Mouse (Mus musculus) lung, embryonic 15.5 days (tissue): ENCODE measurements around the gene Sirt4. TPM values are rescaled to one million over a fixed set of nuclear protein-coding genes. Genes with fewer than 3 reads are reported as not detected.
"Not testable (repeated sequence)": the region's sequence is repeated elsewhere in the genome, so short reads cannot be mapped to it uniquely, and the experiment has no call there.

ENCODE experiments used
- ATAC-seq: fragments of 200-750 bp; cut with Nextera tagmentation; 2 replicates; pipeline ENCODE4 v1.8.0; 2017; ENCODE audit warnings: moderate number of reproducible peaks, borderline replicate concordance; ENCODE audit not compliant: low FRiP score, low TSS enrichment; ENCODE audit errors: extremely low read depth
- H3K27ac ChIP-seq: fragments of 300-500 bp; sonication (generic); 2 replicates; pipeline ENCODE4 v1.5.1; 2015; ENCODE audit warnings: moderate library complexity, mild to moderate bottlenecking, inconsistent platforms
- H3K27me3 ChIP-seq: fragments of 300-500 bp; sonication (generic); 2 replicates; pipeline ENCODE4 v1.6.1; 2015; ENCODE audit warnings: inconsistent platforms
- H3K36me3 ChIP-seq: fragments of 300-500 bp; sonication (generic); 2 replicates; pipeline ENCODE4 v1.6.1; 2015; ENCODE audit warnings: inconsistent platforms
- H3K4me1 ChIP-seq: fragments of 300-500 bp; sonication (generic); 2 replicates; pipeline ENCODE4 v1.6.1; 2015; ENCODE audit warnings: inconsistent platforms
- H3K4me2 ChIP-seq: fragments of 300-500 bp; sonication (generic); 2 replicates; pipeline ENCODE4 v1.6.1; 2015; ENCODE audit warnings: inconsistent platforms, mild to moderate bottlenecking, moderate library complexity
- H3K4me3 ChIP-seq: fragments of 300-500 bp; sonication (generic); 2 replicates; pipeline ENCODE4 v1.5.1; 2015; ENCODE audit warnings: mild to moderate bottlenecking, inconsistent platforms
- H3K9ac ChIP-seq: fragments of 300-500 bp; sonication (generic); 2 replicates; pipeline ENCODE4 v1.6.1; 2015; ENCODE audit warnings: inconsistent platforms
- H3K9me3 ChIP-seq: fragments of 300-500 bp; sonication (generic); 2 replicates; pipeline ENCODE4 v1.6.1; 2016; ENCODE audit warnings: inconsistent platforms
- WGBS: fragments of 180-500 bp; shearing (Covaris S2); methylation state at CpG from one replicate; pipeline ENCODE4 v1.1.7; 2015; 5-methylcytosine and 5-hydroxymethylcytosine counted together
- polyA plus RNA-seq: library from polyadenylated mRNA; unstranded; fragments of >200 nt; fragmentation: Nextera tagmentation; extraction: Ambion mirVana; gene quantifications from 2 replicates; pipeline ENCODE4 v1.2.1, GENCODE M21; 2015

Sirt4 gene
- polyA plus RNA-seq, 1 experiment from 2014 or later: 30.4 TPM

DNA sequence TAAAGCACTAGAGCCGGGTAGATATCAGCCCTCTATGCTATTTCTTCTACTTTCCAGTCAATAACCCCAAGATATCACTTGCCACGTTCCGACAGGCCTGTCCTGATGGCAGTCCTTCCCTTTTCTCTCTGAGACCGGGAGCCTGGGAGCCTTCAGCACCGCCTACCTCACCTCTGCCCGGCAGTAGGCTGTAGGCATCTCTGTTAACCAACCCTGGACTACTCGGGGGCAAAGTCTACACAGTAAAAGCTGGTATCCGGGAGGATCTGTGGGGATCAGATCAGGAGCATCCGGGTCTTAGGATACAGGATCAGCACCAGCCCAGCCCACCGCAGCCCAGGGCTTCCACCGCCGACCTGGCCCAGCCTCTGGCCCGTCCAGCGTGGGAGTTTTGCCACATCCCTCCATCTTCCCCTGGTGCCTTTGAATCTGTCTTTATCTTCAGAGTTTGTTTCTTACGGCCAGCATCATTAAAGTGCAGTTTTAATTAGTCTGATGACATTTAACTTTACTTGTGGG lies 38.5 kb upstream of the Sirt4 start:
- Histone ChIP-seq H3K4me2 (no peak overlapping the region), H3K9me3 (no peaks in the 10 kb centered on the region), H3K9ac (no peak overlapping the region), H3K36me3 (no peaks in the 10 kb centered on the region), H3K4me1 (peaks cover 78% of the 10 kb centered on the region), H3K4me3 (no peak overlapping the region), H3K27ac (peak overlapping the region; percentile 78), H3K27me3 (no peaks in the 10 kb centered on the region)
- 62% methylated on average over 15 of the region's 15 CpGs for WGBS
- no peak for ATAC-seq

DNA sequence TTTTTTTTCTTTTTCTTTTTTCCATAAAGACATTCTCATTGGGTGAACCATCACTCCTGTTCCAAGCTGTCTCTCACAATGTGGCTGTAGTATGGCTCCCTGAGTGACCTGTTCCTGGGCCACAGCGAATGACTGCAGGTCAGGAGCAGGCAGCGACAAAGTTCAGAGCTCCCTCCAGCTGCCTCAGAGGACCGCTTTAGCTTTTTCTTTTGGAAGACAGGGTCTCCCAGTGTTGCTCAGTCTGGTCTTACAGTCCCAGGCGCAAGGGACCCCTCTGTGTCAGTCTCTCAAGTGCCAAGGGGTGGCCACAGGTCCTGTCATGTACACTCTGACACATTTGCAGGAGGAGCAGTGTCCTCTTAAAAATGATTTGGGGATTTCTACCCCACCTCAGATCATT lies 38.0 kb upstream of the Sirt4 start:
- Histone ChIP-seq H3K9me3 (no peaks in the 10 kb centered on the region), H3K27ac (peak overlapping the region; percentile 78), H3K4me1 (peaks cover 74% of the 10 kb centered on the region), H3K27me3 (no peaks in the 10 kb centered on the region), H3K4me3 (no peak overlapping the region), H3K36me3 (no peaks in the 10 kb centered on the region), H3K4me2 (peak overlapping the region; percentile 31; the same call in 1 of the 2 replicates), H3K9ac (no peak overlapping the region)
- ATAC-seq: no peak
- 77% methylated on average over 4 of the region's 4 CpGs for WGBS

DNA sequence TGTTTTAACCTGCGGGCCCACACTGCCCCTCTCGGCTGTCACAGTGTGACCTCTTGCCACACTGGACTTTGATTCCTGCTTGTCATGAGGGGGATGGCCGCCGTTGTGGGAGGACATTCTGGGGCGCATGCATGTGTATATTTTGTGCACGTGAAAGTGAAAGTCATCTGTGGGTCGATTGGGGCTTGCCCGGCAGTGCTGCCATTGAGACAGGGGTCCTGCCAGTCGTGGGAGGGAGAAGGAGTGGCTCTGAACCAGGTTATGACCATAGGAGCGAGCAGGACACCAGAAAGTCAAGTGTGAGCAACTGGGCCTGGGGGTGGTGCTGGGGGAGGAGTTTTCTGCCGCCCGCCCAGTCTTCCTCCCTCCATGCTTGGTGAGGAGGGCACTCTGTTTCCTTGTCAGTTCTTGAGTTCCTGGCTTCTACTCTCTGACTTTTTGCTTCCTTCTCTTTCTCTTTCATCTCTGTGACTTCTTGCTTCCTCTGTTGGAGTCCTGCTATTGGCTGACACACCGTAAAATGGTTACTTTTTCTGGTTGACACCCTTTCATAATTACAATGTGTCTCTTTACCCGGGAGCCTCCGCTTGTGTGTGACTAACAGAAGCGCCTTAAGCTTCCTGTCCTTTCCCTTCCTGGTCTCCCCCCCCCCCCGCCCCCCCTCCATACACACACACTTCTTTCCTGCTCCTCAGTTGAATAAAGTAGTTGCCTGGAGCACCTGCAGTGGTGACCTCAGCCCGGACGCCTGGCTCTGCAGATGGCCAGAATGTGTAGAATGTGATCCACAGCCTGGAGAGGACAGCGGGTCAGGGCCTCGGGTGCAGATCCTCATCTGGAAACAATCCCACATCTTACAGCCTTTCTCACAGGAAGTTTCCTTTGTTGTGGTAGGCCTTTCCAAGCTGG lies 37.3 kb upstream of the Sirt4 start:
- H3K9me3 ChIP-seq: no peaks in the 10 kb centered on the region
- H3K4me1 ChIP-seq: peaks cover 74% of the 10 kb centered on the region
- ATAC-seq: peak; percentile 37; the same call in 1 of the 2 replicates
- no peak overlapping the region for H3K9ac ChIP-seq
- H3K4me2 ChIP-seq: peak overlapping the region; percentile 31
- no peak overlapping the region for H3K4me3 ChIP-seq
- peak overlapping the region; percentile 78 for H3K27ac ChIP-seq
- no peaks in the 10 kb centered on the region for H3K27me3 ChIP-seq
- WGBS: 38% methylated on average over 20 of the region's 21 CpGs
- H3K36me3 ChIP-seq: no peaks in the 10 kb centered on the region

DNA sequence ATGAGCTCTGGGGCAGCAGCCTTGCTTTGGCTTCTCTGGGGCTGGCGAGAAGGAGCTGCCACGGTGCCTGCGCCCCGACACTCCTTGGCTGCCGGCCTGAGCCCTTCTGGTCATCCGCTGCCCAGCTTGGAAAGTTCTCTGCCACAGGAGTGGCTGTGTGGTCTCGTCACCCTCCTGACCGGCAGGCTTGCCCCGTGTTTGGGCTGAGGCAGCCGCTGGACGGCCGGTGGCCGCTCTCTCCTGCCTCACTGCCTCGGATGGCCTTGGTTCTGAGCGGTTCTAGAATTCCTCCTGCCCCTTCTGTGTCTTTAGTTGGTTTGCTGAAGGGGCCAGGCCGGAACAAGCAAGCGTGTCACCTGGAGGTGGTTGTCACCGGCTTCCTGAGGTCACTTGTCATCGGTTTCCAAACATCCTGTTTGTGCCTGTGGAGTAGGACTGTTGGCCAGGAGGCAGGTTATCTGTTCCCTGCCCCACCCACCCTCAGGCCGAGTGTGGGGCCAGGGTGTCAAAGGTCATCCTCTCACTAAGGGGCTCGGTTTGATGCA lies 35.9 kb upstream of the Sirt4 start:
- H3K36me3 ChIP-seq: no peaks in the 10 kb centered on the region
- no peak overlapping the region for H3K9ac ChIP-seq
- 0 out of 2 replicates have a peak overlapping the region, but pooled peaks have one; percentile 2 for H3K4me3 ChIP-seq
- peak overlapping the region; percentile 78 for H3K27ac ChIP-seq
- H3K4me1 ChIP-seq: peaks cover 63% of the 10 kb centered on the region
- WGBS: 42% methylated on average over 21 of the region's 21 CpGs
- H3K9me3 ChIP-seq: no peaks in the 10 kb centered on the region
- H3K27me3 ChIP-seq: no peaks in the 10 kb centered on the region
- ATAC-seq: no peak
- H3K4me2 ChIP-seq: peak overlapping the region; percentile 39

DNA sequence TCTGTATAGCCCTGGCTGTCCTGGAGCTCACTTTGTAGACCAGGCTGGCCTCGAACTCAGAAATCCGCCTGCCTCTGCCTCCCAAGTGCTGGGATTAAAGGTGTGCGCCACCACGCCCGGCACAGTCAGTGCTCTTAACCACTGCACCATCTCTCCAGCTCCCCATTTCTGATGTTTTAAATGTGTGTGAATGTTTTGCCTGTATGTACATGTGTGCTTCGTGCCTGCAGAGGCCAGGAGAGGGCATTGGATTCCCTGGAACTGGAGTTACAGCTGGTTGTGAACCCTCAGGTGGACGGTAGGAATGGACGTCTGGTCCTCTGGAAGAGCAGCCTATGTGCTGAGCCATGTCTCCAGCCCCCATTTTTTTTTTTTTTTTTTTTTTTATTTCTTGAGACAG lies 33.7 kb upstream of the Sirt4 start:
- H3K4me3 ChIP-seq, ATAC-seq, H3K36me3 ChIP-seq, H3K9me3 ChIP-seq, H3K27me3 ChIP-seq, H3K9ac ChIP-seq, H3K27ac ChIP-seq, H3K4me2 ChIP-seq: not testable (repeated sequence)
- WGBS: 91% methylated on average over 8 of the region's 8 CpGs
- peaks cover 62% of the 10 kb centered on the region for H3K4me1 ChIP-seq

DNA sequence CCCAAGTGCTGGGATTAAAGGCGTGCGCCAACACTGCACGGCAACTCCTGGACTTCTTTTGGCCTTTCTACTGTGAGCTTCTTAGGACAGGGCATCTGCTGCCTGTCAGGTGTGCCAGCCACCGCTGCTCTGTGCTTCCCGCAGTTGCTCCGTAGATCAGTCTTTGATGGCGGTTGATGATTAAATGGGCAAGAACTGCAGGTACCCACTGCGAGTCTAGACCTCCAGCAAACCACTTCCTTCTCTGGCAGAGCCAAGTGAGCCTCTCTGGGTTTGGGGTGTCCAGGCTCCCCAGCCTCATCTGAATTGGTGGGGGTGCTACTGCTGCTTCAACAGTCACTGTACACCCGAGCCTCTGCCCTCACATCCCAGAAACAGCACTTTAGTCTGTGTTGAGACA lies 33.0 kb upstream of the Sirt4 start:
- Histone ChIP-seq H3K4me1 (peaks cover 55% of the 10 kb centered on the region), H3K4me2 (no peak overlapping the region), H3K9me3 (no peaks in the 10 kb centered on the region), H3K27ac (0 out of 2 replicates have a peak overlapping the region, but pooled peaks have one; percentile 96), H3K27me3 (no peaks in the 10 kb centered on the region), H3K4me3 (no peak overlapping the region), H3K36me3 (no peaks in the 10 kb centered on the region), H3K9ac (no peak overlapping the region)
- 87% methylated on average over 9 of the region's 9 CpGs for WGBS
- ATAC-seq: no peak

DNA sequence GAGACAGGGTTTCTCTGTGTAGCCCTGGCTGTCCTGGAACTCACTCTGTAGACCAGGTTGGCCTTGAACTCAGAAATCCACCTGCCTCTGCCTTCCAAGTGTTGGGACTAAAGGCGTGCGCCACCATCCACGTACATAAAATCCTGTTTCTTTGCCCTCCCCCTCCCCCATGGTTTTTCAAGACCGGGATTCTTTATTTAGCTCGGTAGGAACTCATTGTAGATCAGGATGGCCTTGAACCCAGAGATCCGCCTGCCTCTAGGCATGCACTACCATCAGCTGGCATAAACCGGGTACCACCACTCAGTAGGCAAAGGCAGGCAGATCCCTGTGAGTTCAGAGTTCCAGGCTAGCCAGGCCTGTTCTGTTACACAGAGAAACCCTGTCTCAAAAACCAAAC lies 32.4 kb upstream of the Sirt4 start:
- ATAC-seq: no peak
- WGBS: 88% methylated on average over 7 of the region's 7 CpGs

DNA sequence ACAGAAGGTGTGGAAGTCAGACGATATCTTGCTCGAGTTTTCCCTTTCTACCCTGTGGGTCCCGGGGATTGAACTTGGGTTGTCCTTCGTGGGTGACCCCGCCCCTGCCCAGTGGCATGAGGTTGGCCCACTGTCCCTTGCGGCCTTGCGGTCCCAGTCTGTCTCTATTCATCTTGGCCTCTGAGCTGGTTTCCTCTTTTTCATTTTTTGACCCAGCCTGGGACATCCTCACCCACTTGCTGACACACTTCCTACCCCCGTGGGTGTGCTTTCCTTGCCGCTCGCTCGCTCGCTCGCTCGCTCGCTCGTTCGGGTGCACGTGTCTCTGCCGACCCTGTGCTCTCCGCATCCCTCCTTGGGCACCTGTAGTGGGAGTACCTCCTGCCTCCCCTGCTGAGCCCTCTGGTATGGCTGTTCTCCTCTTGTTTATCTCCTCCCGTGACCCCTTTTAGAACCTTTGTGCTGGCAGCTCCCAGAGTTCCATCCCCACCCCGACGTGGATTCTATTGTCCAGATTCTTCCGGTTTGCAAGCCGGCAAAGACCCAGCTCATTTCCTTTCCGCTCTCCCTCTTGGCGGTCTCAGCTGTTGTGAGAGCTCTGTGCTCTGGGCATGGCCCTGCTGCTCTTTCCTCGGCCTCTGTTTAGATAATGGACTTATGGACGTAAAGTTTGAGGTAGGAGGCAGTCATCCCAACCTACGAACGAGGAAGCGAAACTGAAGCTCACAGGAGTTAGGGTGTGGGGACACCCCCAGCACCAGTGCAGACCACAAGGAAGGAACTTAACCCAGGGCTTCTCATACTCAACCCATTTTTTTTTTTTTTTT lies 31.8 kb upstream of the Sirt4 start:
- ATAC-seq: no peak
- Histone ChIP-seq H3K9ac (no peak overlapping the region), H3K4me1 (peaks cover 43% of the 10 kb centered on the region), H3K4me2 (peak overlapping the region; percentile 55), H3K27me3 (no peaks in the 10 kb centered on the region), H3K27ac (peak overlapping the region; percentile 96), H3K9me3 (no peaks in the 10 kb centered on the region), H3K4me3 (no peak overlapping the region), H3K36me3 (no peaks in the 10 kb centered on the region)
- 70% methylated on average over 32 of the region's 32 CpGs for WGBS

More for the DNA sequence above, 32.4 kb upstream of the Sirt4 start:
- H3K4me1 ChIP-seq: peaks cover 49% of the 10 kb centered on the region
- no peaks in the 10 kb centered on the region for H3K27me3 ChIP-seq
- H3K36me3 ChIP-seq: no peaks in the 10 kb centered on the region
- H3K27ac ChIP-seq: peak overlapping the region; percentile 96
- no peaks in the 10 kb centered on the region for H3K9me3 ChIP-seq
- no peak overlapping the region for H3K4me3 ChIP-seq
- peak overlapping the region; percentile 55; the same call in 1 of the 2 replicates for H3K4me2 ChIP-seq
- no peak overlapping the region for H3K9ac ChIP-seq

DNA sequence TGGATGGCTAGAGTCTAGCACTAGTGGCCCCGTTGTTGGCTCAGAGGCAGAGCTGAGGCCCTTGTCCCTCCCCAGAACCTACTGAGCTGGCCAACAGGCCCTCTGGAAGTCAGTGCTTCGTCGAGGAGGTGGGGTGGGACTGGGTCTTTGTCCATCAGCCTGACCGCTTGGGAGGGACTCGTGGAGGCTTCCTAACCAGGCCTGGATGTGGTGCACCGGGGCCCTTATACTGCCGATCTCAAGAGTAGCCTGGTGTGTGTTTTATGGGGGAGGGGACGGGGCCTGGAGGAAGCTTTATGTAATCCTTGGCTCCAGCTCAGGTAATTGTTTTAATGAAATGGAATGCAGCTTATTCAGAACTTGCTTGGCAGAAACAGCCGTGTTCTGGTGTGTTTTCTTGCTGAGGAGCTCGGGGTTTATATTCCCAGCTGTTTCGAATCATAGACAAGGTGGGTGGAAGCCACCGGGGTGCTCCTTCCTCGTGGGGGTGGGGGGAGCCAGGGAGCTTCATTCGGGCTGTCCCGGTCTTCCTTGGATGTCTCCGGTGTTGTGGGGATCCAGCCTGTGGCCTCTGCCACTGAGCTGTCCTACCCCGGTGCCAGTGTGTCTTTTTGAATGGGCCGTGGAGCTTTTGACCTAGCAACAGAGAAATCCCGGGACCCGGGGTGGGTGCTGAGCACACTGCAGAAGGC lies 30.5 kb upstream of the Sirt4 start:
- H3K4me3 ChIP-seq: peak overlapping the region; percentile 18
- peak overlapping the region; percentile 55 for H3K4me2 ChIP-seq
- peaks cover 36% of the 10 kb centered on the region for H3K4me1 ChIP-seq
- no peaks in the 10 kb centered on the region for H3K27me3 ChIP-seq
- peak overlapping the region; percentile 96 for H3K27ac ChIP-seq
- 0 out of 2 replicates have a peak overlapping the region, but pooled peaks have one; percentile 23 for H3K9ac ChIP-seq
- 21% methylated on average over 20 of the region's 20 CpGs for WGBS
- H3K9me3 ChIP-seq: no peaks in the 10 kb centered on the region
- H3K36me3 ChIP-seq: no peaks in the 10 kb centered on the region
- ATAC-seq: peak; percentile 75

DNA sequence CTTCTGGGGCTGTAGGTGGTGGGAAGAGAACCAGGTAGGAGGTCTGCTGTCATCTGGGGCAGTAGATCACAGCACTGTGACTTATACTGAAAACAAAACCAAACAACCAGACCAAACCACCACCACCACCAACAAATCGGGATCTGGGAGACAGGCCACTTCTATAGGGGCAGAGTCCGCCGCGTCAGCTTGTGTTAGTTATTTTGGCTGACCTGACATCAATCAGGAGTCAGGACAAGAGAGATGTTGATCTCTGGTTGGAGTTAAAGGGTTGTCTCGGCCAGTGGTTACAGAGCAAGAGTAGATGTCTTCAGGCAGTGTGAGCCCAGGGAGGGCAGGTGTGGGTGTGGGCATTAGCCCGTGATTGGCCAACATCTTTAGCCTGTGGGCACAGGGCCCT lies 29.8 kb upstream of the Sirt4 start:
- Histone ChIP-seq H3K27ac (peak overlapping the region; percentile 96), H3K9ac (no peak overlapping the region), H3K4me2 (peak overlapping the region; percentile 55), H3K4me1 (peaks cover 39% of the 10 kb centered on the region), H3K27me3 (no peaks in the 10 kb centered on the region), H3K9me3 (no peaks in the 10 kb centered on the region), H3K4me3 (no peak overlapping the region), H3K36me3 (no peaks in the 10 kb centered on the region)
- ATAC-seq: 0 out of 2 replicates have a peak, but pooled peaks have one; percentile 9
- WGBS: 73% methylated on average over 6 of the region's 6 CpGs

DNA sequence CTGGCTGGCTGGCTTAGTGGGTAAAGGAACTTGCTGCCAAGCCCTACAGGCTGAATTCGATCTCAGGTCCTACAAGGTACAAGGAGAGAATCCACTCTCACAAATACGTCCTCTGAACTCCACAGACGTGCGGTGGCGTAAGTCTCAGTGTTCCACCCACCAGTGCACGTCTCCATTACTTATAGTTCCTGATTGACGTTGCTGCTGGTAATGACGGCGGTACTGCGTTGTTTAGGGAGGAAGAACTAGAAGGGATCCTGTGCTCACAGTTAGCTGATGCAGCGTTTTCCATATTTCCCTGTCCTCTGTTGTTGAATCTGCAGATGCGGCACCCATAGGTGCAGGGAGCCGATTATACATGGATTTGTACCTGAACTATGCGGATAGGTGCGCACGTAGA lies 29.2 kb upstream of the Sirt4 start:
- H3K4me2 ChIP-seq: no peak overlapping the region
- no peak for ATAC-seq
- 92% methylated on average over 16 of the region's 16 CpGs for WGBS
- no peak overlapping the region for H3K9ac ChIP-seq
- H3K4me3 ChIP-seq: no peak overlapping the region
- H3K27ac ChIP-seq: peak overlapping the region; percentile 96
- no peaks in the 10 kb centered on the region for H3K9me3 ChIP-seq
- no peaks in the 10 kb centered on the region for H3K36me3 ChIP-seq
- H3K4me1 ChIP-seq: peaks cover 42% of the 10 kb centered on the region
- no peaks in the 10 kb centered on the region for H3K27me3 ChIP-seq
